In genomic region chr6:117862899-117863620, GRCm38 (mm10) we compare ENCODE assay signal across 8 mouse cellular contexts. TPM values are rescaled to one million over a fixed set of nuclear protein-coding genes. Genes with fewer than 3 reads are reported as not detected.
DNase-seq lines count a peak whose midpoint lies in the region; ATAC-seq lines count a peak whose summit lies in the region.

No protein-coding gene starts in this region.

- peak overlapping the region; percentile 60 for H3K4me3 ChIP-seq in intestine, embryonic 14.5 days (ENCODE audit: low read depth, low read length)

- intact Hi-C loops in left cerebral cortex, postnatal 4 days (cut with DNase I), result no loop called here

- H3K4me2 ChIP-seq in intestine, embryonic 14.5 days (ENCODE audit: low read length), result peak overlapping the region; percentile 88

- 4% methylated on average over 26 of the region's 26 CpGs for WGBS in intestine, embryonic 14.5 days

- peak; percentile 94 for ATAC-seq in common myeloid progenitor, adult 5-6 weeks (replicated peaks; ENCODE audit: low read depth, poor library complexity, severe bottlenecking)
- peak; percentile 74 for ATAC-seq in intestine, embryonic 14.5 days (replicated peaks; ENCODE audit: low FRiP score, low TSS enrichment, low read depth)

- DNase-seq in ovary, adult 18-20 months (ENCODE audit: low spot score), result peak; percentile 16
- DNase-seq in ovary, postnatal 14 days (ENCODE audit: low spot score), result no peak
- DNase-seq in gastrocnemius, postnatal 10 days, result peak; percentile 47
- DNase-seq in intestine, embryonic 14.5 days (ENCODE audit: low spot score), result peak; percentile 70
- peak; percentile 67 for DNase-seq in left cerebral cortex, postnatal 4 days
- peak; percentile 60 for DNase-seq in mesoderm, embryonic 11.5 days (ENCODE audit: low read depth, low spot score)
- DNase-seq in spleen, adult 12 weeks (ENCODE audit: low spot score), result peak; percentile 46

- no peaks in the 10 kb centered on the region for H3K27me3 ChIP-seq in intestine, embryonic 14.5 days (replicated peaks; ENCODE audit: control insufficient read depth, insufficient read depth, low read length)

- no peaks in the 10 kb centered on the region for H3K4me1 ChIP-seq in intestine, embryonic 14.5 days (replicated peaks; ENCODE audit: control insufficient read depth, insufficient read depth, low read length)

- no peak overlapping the region for H3K27ac ChIP-seq in intestine, embryonic 14.5 days (ENCODE audit: low read depth)

- peak overlapping the region; percentile 60 for H3K9ac ChIP-seq in intestine, embryonic 14.5 days (ENCODE audit: low read length)

- no peaks in the 10 kb centered on the region for H3K9me3 ChIP-seq in intestine, embryonic 14.5 days (ENCODE audit: control insufficient read depth, low read length)

- no peaks in the 10 kb centered on the region for H3K36me3 ChIP-seq in intestine, embryonic 14.5 days (ENCODE audit: control insufficient read depth, insufficient read depth, low read length)

RNA-seq across cellular contexts. Expression of gene Zfp239, which starts 1.2 kb away (rescaled TPM):
- total RNA-seq in common myeloid progenitor, adult 5-6 weeks (2017), result 4.3 and 8.9 TPM in 2 replicates
- total RNA-seq in gastrocnemius, postnatal 10 days (2021), result under 1 TPM; 0.23 to 0.95 TPM
- 6.8 and 8.4 TPM in 2 replicates for polyA plus RNA-seq in intestine, embryonic 14.5 days (2014; fragmentation: Nextera tagmentation; extraction: Ambion mirVana)
- total RNA-seq in left cerebral cortex, postnatal 4 days (2021), result 10 to 100 TPM; 21.3 to 22.8 TPM

RNA-seq across cellular contexts. Expression of gene Zfp637, which starts 22.1 kb away (rescaled TPM):
- total RNA-seq in common myeloid progenitor, adult 5-6 weeks (2017), result 22.8 and 30.0 TPM in 2 replicates
- total RNA-seq in gastrocnemius, postnatal 10 days (2021), result 10 to 100 TPM; 31.8 to 32.9 TPM
- polyA plus RNA-seq in intestine, embryonic 14.5 days (2014; fragmentation: Nextera tagmentation; extraction: Ambion mirVana), result 109 and 125 TPM in 2 replicates
- 10 to 100 TPM; 69.2 to 70.2 TPM for total RNA-seq in left cerebral cortex, postnatal 4 days (2021)

RNA-seq across cellular contexts. Expression of gene Hnrnpf, which starts 37.1 kb away (rescaled TPM):
- total RNA-seq in common myeloid progenitor, adult 5-6 weeks (2017), result 1,320 and 1,371 TPM in 2 replicates
- total RNA-seq in gastrocnemius, postnatal 10 days (2021), result 100 to 1,000 TPM; 199 to 227 TPM
- polyA plus RNA-seq in intestine, embryonic 14.5 days (2014; fragmentation: Nextera tagmentation; extraction: Ambion mirVana), result 798 and 814 TPM in 2 replicates
- 100 to 1,000 TPM; 201 to 220 TPM for total RNA-seq in left cerebral cortex, postnatal 4 days (2021)
